Mouse (Mus musculus): ENCODE results near the gene Apobr. TPM values are rescaled to one million over a fixed set of nuclear protein-coding genes. Genes with fewer than 3 reads are reported as not detected.

Gene Apobr
- polyA plus RNA-seq, 1 experiment from 2014 or later: 0.44 TPM

DNA sequence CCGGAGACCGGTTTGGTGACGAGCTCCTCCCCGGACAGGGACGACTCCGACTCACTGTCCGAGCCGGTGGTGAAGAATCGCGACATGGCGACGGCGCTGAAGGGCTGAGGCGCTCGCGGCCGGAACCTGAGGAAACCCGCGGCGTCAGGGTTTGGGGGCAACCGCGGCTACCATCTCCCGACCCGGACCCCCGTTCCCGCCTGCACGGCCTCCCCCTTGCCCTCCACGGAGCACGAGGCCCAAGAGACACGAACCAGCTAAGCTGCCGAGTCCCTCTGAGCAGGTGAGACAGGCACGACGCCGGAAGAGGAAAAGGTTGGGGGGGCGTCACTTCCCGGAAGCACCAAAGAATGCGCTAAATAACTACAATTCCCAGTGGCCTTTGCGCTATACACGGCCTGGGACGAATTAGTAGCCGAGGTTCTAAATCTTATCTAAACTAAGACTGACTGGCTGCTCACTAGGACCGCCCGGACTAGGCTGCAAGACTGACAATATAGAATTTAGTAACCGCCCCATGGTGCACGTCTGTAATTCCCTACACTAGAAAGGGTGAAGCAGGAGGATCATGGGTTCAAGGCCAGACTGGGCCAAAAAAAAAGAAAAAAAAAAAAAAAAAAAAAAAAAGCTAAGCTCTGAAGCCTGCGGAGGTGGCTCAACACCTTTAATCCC is 18.5 kb upstream of the Apobr start, which contains the start of gene Eif3c:
Eif3c (minus strand) TSS at position 318 of the 672 bp plus-strand sequence.
- peaks cover 5% of the 10 kb centered on the region; the same call in 1 of the 2 replicates for H3K4me1 ChIP-seq (ENCODE audit: control insufficient read depth, insufficient read depth, low read length)
- H3K4me3 ChIP-seq (ENCODE audit: low read depth, low read length): peak within 1 kb of the TSS; percentile 93
- H3K9me3 ChIP-seq (replicated peaks; ENCODE audit: control insufficient read depth, low read length): no peaks in the 10 kb centered on the region
- under 1% methylated on average over 46 of the region's 46 CpGs for WGBS
- peak within 1 kb of the TSS; percentile 85 for H3K4me2 ChIP-seq (ENCODE audit: low read length)
- H3K27ac ChIP-seq (ENCODE audit: low read depth, low read length): peak within 1 kb of the TSS; percentile 45
- ATAC-seq: peak; percentile 96
- H3K36me3 ChIP-seq (ENCODE audit: control insufficient read depth, insufficient read depth, low read length): peaks cover 35% of the 10 kb centered on the region
- no peaks in the 10 kb centered on the region for H3K27me3 ChIP-seq (replicated peaks; ENCODE audit: control insufficient read depth, insufficient read depth, low read length)
- peak; percentile 97 for DNase-seq (ENCODE audit: low spot score)
- H3K9ac ChIP-seq (ENCODE audit: low read length): peak within 1 kb of the TSS; percentile 84

DNA sequence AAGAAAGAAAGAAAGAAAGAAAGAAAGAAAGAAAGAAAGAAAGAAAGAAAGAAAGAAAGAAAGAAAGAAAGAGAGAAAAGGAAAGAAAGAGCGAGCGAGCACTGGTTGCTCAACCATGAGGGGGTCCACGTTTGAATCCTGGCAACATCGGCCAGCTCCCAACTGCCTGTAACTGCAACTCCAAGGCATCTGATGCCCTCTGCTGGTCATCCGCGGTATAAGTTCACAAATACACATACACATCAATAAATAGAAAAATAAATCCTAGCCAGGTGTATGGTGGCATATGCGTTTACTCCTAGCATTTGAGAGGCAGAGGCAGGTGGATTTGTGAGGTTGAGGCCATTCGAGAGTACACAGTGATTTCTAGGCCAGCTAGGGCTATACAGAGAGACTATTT is 7.8 kb upstream of the Apobr start:
- peaks cover 28% of the 10 kb centered on the region for H3K36me3 ChIP-seq (ENCODE audit: control insufficient read depth, insufficient read depth, low read length)
- ATAC-seq (no peak), DNase-seq (ENCODE audit: low spot score) (peak; percentile 55)
- 52% methylated on average over 8 of the region's 8 CpGs for WGBS
- no peaks in the 10 kb centered on the region for H3K27me3 ChIP-seq (replicated peaks; ENCODE audit: control insufficient read depth, insufficient read depth, low read length)
- H3K4me2 ChIP-seq (ENCODE audit: low read length): no peak overlapping the region
- no peak overlapping the region for H3K9ac ChIP-seq (ENCODE audit: low read length)
- H3K4me1 ChIP-seq (ENCODE audit: control insufficient read depth, insufficient read depth, low read length): no peaks in the 10 kb centered on the region
- H3K9me3 ChIP-seq (replicated peaks; ENCODE audit: control insufficient read depth, low read length): no peaks in the 10 kb centered on the region
- no peak overlapping the region for H3K4me3 ChIP-seq (ENCODE audit: low read depth, low read length)
- H3K27ac ChIP-seq (ENCODE audit: low read depth, low read length): no peak overlapping the region

DNA sequence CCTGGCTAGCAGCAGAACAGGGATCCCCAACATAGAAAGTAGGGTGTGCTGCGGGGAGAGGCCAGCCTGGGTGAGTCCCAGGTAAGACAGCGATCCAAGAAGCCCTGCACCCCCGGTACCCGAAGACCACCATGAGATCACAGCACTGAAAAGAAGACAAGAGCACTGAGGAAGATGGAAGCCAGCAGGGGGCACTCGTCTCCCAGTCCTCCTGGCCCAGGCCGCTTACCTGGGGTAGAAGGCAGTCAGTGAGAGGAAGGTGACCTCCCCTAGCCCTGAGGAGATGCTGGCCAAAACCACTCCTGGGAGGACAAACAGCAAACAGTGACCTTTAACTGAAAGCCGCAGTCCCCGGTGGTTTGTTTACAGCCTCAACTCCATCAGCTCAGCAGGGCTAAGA is 5.6 kb upstream of the Apobr start:
- no peak overlapping the region for H3K4me2 ChIP-seq (ENCODE audit: low read length)
- no peaks in the 10 kb centered on the region for H3K9me3 ChIP-seq (replicated peaks; ENCODE audit: control insufficient read depth, low read length)
- DNase-seq (ENCODE audit: low spot score): peak; percentile 16
- WGBS: 62% methylated on average over 8 of the region's 8 CpGs
- peaks cover 18% of the 10 kb centered on the region for H3K36me3 ChIP-seq (ENCODE audit: control insufficient read depth, insufficient read depth, low read length)
- ATAC-seq: no peak
- no peak overlapping the region for H3K9ac ChIP-seq (ENCODE audit: low read length)
- peaks cover 4% of the 10 kb centered on the region; the same call in 1 of the 2 replicates for H3K4me1 ChIP-seq (ENCODE audit: control insufficient read depth, insufficient read depth, low read length)
- H3K27ac ChIP-seq (ENCODE audit: low read depth, low read length): no peak overlapping the region
- H3K4me3 ChIP-seq (ENCODE audit: low read depth, low read length): no peak overlapping the region
- H3K27me3 ChIP-seq (replicated peaks; ENCODE audit: control insufficient read depth, insufficient read depth, low read length): no peaks in the 10 kb centered on the region

DNA sequence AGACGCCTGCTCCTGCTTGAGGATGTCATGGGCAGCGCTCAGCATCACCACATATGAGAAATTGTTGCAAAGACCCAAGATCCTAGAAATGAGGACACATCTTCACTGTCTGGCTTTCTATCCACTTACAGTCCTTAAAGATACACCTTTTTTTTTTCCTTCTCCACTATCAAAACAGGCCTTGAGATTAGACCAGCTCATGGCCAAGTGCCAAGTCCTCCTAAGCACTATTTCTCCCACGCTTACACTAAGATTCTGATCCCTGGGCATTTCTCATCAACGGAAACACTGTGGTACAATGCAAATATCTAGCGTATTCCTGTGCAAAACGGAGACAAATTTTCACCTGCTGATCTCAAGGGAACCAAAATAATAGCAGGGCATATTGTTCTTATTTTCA is 3.1 kb upstream of the Apobr start:
- Histone ChIP-seq H3K9ac (ENCODE audit: low read length) (no peak overlapping the region), H3K27ac (ENCODE audit: low read depth, low read length) (no peak overlapping the region), H3K9me3 (replicated peaks; ENCODE audit: control insufficient read depth, low read length) (no peaks in the 10 kb centered on the region), H3K27me3 (replicated peaks; ENCODE audit: control insufficient read depth, insufficient read depth, low read length) (no peaks in the 10 kb centered on the region), H3K4me2 (ENCODE audit: low read length) (no peak overlapping the region), H3K4me1 (ENCODE audit: control insufficient read depth, insufficient read depth, low read length) (peaks cover 4% of the 10 kb centered on the region; the same call in 1 of the 2 replicates), H3K4me3 (ENCODE audit: low read depth, low read length) (no peak overlapping the region), H3K36me3 (ENCODE audit: control insufficient read depth, insufficient read depth, low read length) (peaks cover 11% of the 10 kb centered on the region)
- DNase-seq (ENCODE audit: low spot score) (no peak), ATAC-seq (no peak)
- 88% methylated on average over 6 of the region's 6 CpGs for WGBS

DNA sequence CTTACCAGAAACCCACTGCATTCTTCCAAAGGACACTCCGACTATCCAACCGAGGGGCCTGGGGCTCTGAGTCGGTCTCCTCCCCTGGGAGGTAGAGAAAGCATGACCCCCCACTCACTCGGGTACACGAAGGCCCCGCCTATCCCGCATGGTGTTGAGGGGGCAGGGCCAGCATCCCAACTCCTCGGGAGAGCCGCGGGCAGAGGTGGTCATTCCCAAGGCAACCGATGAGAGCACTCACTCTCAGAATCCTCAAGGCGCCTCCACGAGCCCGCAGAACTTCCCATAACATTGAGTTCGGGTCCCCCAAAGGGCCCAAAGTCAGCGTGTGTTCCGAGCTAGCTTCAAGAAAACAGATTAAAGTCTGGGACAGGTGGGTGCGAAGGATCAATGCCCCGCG is 2.0 kb upstream of the Apobr start:
- H3K4me3 ChIP-seq (ENCODE audit: low read depth, low read length): peak overlapping the region; percentile 49
- 3% methylated on average over 20 of the region's 20 CpGs for WGBS
- H3K36me3 ChIP-seq (ENCODE audit: control insufficient read depth, insufficient read depth, low read length): peaks cover 8% of the 10 kb centered on the region
- H3K9me3 ChIP-seq (replicated peaks; ENCODE audit: control insufficient read depth, low read length): no peaks in the 10 kb centered on the region
- no peaks in the 10 kb centered on the region for H3K27me3 ChIP-seq (replicated peaks; ENCODE audit: control insufficient read depth, insufficient read depth, low read length)
- peak; percentile 45 for DNase-seq (ENCODE audit: low spot score)
- H3K4me2 ChIP-seq (ENCODE audit: low read length): peak overlapping the region; percentile 79
- ATAC-seq: peak; percentile 76
- H3K4me1 ChIP-seq (ENCODE audit: control insufficient read depth, insufficient read depth, low read length): peaks cover 4% of the 10 kb centered on the region; the same call in 1 of the 2 replicates
- H3K9ac ChIP-seq (ENCODE audit: low read length): peak overlapping the region; percentile 61
- H3K27ac ChIP-seq (ENCODE audit: low read depth, low read length): no peak overlapping the region; the same call in 1 of the 2 replicates

DNA sequence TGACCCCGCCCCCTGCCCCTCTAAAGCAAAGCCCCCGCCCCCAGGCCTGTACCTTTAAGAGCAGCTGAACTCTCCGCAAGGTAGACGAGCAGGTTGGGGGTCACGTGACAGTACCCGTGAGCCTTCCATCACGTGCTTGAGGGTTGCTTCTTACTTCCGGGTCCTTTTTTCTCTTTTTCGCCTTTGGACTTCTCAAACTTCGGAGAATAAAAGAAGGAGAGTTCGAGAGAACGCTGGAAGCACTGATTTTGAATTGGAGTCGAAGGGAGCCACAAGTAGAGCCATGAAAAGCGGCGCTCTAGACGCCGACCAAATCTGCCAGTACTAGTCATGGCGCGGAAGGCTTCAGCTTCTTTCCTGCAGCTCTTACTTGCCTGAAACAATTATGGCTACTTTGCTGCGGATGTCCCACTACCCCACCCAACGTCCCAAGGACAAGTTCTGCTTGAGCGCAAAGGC is 1.5 kb upstream of the Apobr start:
- H3K9ac ChIP-seq (ENCODE audit: low read length): peak overlapping the region; percentile 61
- no peaks in the 10 kb centered on the region; the same call in 1 of the 2 replicates for H3K27me3 ChIP-seq (replicated peaks; ENCODE audit: control insufficient read depth, insufficient read depth, low read length)
- peaks cover 4% of the 10 kb centered on the region; the same call in 1 of the 2 replicates for H3K4me1 ChIP-seq (ENCODE audit: control insufficient read depth, insufficient read depth, low read length)
- WGBS: under 1% methylated on average over 22 of the region's 22 CpGs
- peak; percentile 95 for DNase-seq (ENCODE audit: low spot score)
- H3K27ac ChIP-seq (ENCODE audit: low read depth, low read length): peak overlapping the region; percentile 83
- H3K9me3 ChIP-seq (replicated peaks; ENCODE audit: control insufficient read depth, low read length): no peaks in the 10 kb centered on the region
- peak; percentile 95 for ATAC-seq
- peaks cover 7% of the 10 kb centered on the region for H3K36me3 ChIP-seq (ENCODE audit: control insufficient read depth, insufficient read depth, low read length)
- peak overlapping the region; percentile 49 for H3K4me3 ChIP-seq (ENCODE audit: low read depth, low read length)
- peak overlapping the region; percentile 79 for H3K4me2 ChIP-seq (ENCODE audit: low read length)

DNA sequence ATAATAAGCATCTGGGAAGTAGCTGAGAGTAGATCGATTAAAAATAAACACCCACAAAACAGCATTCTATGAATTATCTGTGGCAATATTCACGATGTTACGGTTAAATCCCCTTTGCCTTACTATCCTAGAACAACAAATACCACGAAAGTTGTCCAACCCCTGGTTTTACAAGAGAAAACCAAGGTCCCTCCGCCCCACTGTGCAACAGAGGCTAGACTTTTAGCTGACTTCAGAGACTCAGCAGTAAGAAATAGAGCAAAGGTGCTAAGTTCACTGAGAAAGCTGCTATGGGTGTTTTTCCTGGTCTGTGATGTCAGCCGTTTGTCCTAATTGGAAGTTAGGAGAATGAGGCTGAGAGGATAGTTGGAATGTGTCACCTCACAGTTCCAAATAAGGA is 981 bp upstream of the Apobr start:
- no peaks in the 10 kb centered on the region for H3K9me3 ChIP-seq (replicated peaks; ENCODE audit: control insufficient read depth, low read length)
- ATAC-seq: no peak
- H3K36me3 ChIP-seq (ENCODE audit: control insufficient read depth, insufficient read depth, low read length): peaks cover 2% of the 10 kb centered on the region
- 60% methylated on average over 6 of the region's 6 CpGs for WGBS
- no peak overlapping the region for H3K27ac ChIP-seq (ENCODE audit: low read depth, low read length)
- peaks cover 4% of the 10 kb centered on the region; the same call in 1 of the 2 replicates for H3K4me1 ChIP-seq (ENCODE audit: control insufficient read depth, insufficient read depth, low read length)
- H3K4me2 ChIP-seq (ENCODE audit: low read length): peak overlapping the region; percentile 79
- peak overlapping the region; percentile 61; the same call in 1 of the 2 replicates for H3K9ac ChIP-seq (ENCODE audit: low read length)
- no peaks in the 10 kb centered on the region; the same call in 1 of the 2 replicates for H3K27me3 ChIP-seq (replicated peaks; ENCODE audit: control insufficient read depth, insufficient read depth, low read length)
- peak overlapping the region; percentile 49 for H3K4me3 ChIP-seq (ENCODE audit: low read depth, low read length)
- no peak for DNase-seq (ENCODE audit: low spot score)

DNA sequence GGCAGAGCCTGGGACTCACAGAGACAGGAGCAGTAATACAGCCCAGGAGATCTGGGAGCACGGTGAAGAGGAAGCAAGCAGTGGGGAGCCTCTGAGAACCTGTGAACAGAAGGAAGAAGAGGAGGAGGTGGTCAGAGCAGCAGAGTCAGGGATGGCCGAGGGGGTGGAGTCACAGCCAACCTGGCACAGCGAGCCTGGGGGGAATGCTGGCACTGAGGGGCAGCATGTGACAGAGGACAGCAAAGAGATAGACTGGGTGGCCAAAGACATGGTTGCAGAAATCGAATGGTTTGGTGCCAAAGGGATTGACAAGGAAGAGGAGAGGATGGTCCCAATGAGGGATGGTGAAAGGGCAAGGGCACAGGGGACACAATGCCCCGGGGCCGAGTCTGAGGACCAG is 975 bp downstream of the Apobr start, which contains the start of gene Cln3:
Cln3 (minus strand) TSS at position 101 of the 400 bp plus-strand sequence.
- H3K27ac ChIP-seq (ENCODE audit: low read depth, low read length): no peak within 1 kb of the TSS
- no peak for DNase-seq (ENCODE audit: low spot score)
- no peaks in the 10 kb centered on the region; the same call in 1 of the 2 replicates for H3K27me3 ChIP-seq (replicated peaks; ENCODE audit: control insufficient read depth, insufficient read depth, low read length)
- no peak within 1 kb of the TSS for H3K4me2 ChIP-seq (ENCODE audit: low read length)
- WGBS: 80% methylated on average over 6 of the region's 6 CpGs
- H3K4me3 ChIP-seq (ENCODE audit: low read depth, low read length): no peak within 1 kb of the TSS
- ATAC-seq: no peak
- peaks cover 4% of the 10 kb centered on the region; the same call in 1 of the 2 replicates for H3K4me1 ChIP-seq (ENCODE audit: control insufficient read depth, insufficient read depth, low read length)
- no peak within 1 kb of the TSS for H3K9ac ChIP-seq (ENCODE audit: low read length)
- H3K9me3 ChIP-seq (replicated peaks; ENCODE audit: control insufficient read depth, low read length): no peaks in the 10 kb centered on the region
- H3K36me3 ChIP-seq (ENCODE audit: control insufficient read depth, insufficient read depth, low read length): no peaks in the 10 kb centered on the region

DNA sequence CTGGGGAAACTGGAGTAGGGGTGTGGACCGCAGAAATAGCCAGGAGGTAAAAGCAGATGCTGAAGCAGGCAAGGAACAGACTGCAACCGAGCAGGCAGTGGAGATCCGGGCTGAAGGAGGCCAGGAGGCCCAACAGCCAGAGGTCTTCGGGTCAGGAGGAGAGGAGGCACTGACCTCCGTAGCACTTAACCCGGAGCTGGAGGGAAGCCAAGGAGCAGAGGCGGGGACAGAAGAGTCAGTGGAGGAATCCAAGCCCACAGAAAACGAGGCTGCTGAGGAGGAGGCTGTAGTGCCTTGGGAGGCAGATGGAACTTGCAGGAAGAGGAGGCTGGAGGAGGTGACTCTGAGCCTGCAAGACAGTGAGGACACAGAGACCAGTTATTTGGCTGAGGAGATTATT is 2.1 kb downstream of the Apobr start:
- Histone ChIP-seq H3K27ac (ENCODE audit: low read depth, low read length) (no peak overlapping the region), H3K36me3 (ENCODE audit: control insufficient read depth, insufficient read depth, low read length) (no peaks in the 10 kb centered on the region), H3K4me3 (ENCODE audit: low read depth, low read length) (no peak overlapping the region), H3K9ac (ENCODE audit: low read length) (no peak overlapping the region), H3K4me2 (ENCODE audit: low read length) (no peak overlapping the region), H3K9me3 (replicated peaks; ENCODE audit: control insufficient read depth, low read length) (no peaks in the 10 kb centered on the region), H3K27me3 (replicated peaks; ENCODE audit: control insufficient read depth, insufficient read depth, low read length) (no peaks in the 10 kb centered on the region; the same call in 1 of the 2 replicates), H3K4me1 (ENCODE audit: control insufficient read depth, insufficient read depth, low read length) (peaks cover 4% of the 10 kb centered on the region; the same call in 1 of the 2 replicates)
- WGBS: 69% methylated on average over 8 of the region's 8 CpGs
- DNase-seq (ENCODE audit: low spot score) (no peak), ATAC-seq (no peak)

Measured in forebrain, embryonic 14.5 days (tissue).